Mouse (Mus musculus) erythroblast, embryonic 14.5 days (primary cell): Measurements from ENCODE around the gene Sorbs1.

Source experiments
- GATA1 ChIP-seq: IDR thresholded peaks from 2 replicates; pipeline ENCODE4 v1.6.1; 2012; ENCODE audit warnings: low read length, inconsistent platforms, mixed read lengths
- TAL1 ChIP-seq: IDR thresholded peaks from 3 replicates; pipeline ENCODE4 v1.6.1; 2012; ENCODE audit warnings: low read length, inconsistent platforms, mixed read lengths

- TF ChIP-seq TAL1 (no peak), GATA1 (no peak)
Measured at GRCm38 (mm10) chr19:40283415-40283814, 230.2 kb downstream of the Sorbs1 start.
